Mouse (Mus musculus): ENCODE measurements around the gene Snrk. TPM values are rescaled to one million over a fixed set of nuclear protein-coding genes. Genes with fewer than 3 reads are reported as not detected.

The Snrk gene
- polyA plus RNA-seq, 1 experiment from 2014 or later, result 30.6 TPM

DNA sequence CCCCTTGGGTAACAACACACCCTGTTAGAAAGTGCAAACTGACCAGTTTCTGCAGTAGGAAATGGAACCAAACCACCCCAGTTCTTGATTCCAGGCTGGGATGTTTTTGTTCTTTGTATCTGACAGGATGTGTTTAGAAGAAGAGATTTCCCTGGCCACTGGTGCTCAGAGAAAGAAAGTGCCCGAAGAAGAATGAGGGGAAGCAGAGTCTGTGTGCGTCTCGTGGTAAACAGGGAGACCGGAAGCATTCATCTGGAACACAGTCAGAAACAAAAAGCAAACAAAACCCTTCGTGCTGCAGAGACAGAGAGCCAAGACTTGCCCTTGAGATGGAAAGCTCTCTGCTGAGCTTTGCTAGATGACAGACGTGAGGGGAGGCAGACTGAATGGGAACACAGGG, 32.0 kb upstream of the Snrk start:
- no peak overlapping the region for H3K27ac ChIP-seq (ENCODE audit: low read depth, low read length)

DNA sequence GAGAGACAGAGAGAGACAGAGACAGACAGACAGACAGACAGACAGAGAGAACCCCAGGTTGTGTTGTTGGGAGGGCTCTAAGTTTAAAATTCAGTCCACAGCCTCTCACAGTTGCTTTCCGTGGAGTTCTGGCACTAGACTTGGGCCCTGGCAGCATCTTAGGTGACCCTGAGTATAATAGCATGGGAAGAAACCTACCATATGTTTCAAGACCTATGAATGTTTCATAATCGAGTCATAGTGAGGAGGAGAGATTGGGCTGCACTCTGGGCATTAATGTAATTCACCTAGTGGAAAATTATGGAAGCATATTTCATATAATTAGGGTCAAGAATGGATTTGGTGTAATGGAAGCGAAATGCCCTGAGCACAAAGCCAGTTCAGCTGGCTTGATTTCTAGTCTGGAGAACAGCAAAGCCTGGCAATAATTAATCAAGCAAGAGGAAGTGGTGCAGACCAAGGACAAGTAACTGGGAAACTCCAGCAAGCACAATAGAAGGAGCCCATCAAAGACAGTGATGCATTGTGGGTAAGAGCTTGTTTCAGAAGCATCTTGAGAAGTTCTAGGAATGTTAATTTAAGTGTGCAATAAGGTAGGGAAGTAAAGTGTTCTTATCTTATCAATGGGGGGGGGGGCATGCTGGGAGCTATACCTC, 31.4 kb upstream of the Snrk start:
- no peak for DNase-seq (ENCODE audit: low spot score)
- H3K4me3 ChIP-seq (ENCODE audit: low read depth, low read length), result no peak overlapping the region
- 81% methylated on average over 3 of the region's 3 CpGs for WGBS

More for the DNA sequence above, 32.0 kb upstream of the Snrk start:
- Histone ChIP-seq H3K4me3 (ENCODE audit: low read depth, low read length) (no peak overlapping the region), H3K27me3 (ENCODE audit: control insufficient read depth, insufficient read depth, low read length) (no peaks in the 10 kb centered on the region), H3K36me3 (ENCODE audit: control insufficient read depth, insufficient read depth, low read length) (no peaks in the 10 kb centered on the region), H3K4me2 (ENCODE audit: low read depth) (no peak overlapping the region), H3K9ac (ENCODE audit: low read length) (no peak overlapping the region), H3K9me3 (ENCODE audit: control insufficient read depth, low read length) (no peaks in the 10 kb centered on the region), H3K4me1 (ENCODE audit: control insufficient read depth, insufficient read depth, low read length) (no peaks in the 10 kb centered on the region)
- WGBS, result 57% methylated on average over 6 of the region's 6 CpGs
- ATAC-seq (ENCODE audit: insufficient read depth, low FRiP score, low TSS enrichment) (no peak), DNase-seq (ENCODE audit: low spot score) (no peak)

DNA sequence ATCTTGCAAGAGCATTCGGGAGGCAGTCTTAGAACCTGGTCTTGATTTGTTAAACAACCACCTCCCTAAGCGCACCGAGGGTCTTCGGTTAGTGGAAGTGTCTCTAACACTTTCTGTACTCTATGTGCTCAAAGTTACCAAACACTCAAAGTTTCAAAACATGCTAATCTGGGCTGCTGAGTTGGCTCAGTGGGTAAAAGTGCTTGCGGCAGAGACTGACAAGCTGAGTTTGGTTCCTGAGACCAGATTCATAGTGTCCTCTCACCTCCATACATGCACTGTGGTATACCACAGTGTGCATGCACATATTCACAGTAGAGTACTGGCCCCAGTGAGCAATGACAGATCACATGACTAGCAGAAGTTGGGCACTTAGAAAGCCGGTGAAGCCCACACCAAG, 30.0 kb upstream of the Snrk start:
- no peaks in the 10 kb centered on the region for H3K27me3 ChIP-seq (ENCODE audit: control insufficient read depth, insufficient read depth, low read length)
- H3K4me3 ChIP-seq (ENCODE audit: low read depth, low read length), result no peak overlapping the region
- H3K36me3 ChIP-seq (ENCODE audit: control insufficient read depth, insufficient read depth, low read length), result no peaks in the 10 kb centered on the region
- no peaks in the 10 kb centered on the region for H3K4me1 ChIP-seq (ENCODE audit: control insufficient read depth, insufficient read depth, low read length)
- WGBS, result 91% methylated on average over 6 of the region's 6 CpGs
- H3K9ac ChIP-seq (ENCODE audit: low read length), result no peak overlapping the region
- ATAC-seq (ENCODE audit: insufficient read depth, low FRiP score, low TSS enrichment) (no peak), DNase-seq (ENCODE audit: low spot score) (no peak)
- H3K4me2 ChIP-seq (ENCODE audit: low read depth), result no peak overlapping the region
- H3K27ac ChIP-seq (ENCODE audit: low read depth, low read length), result no peak overlapping the region
- no peaks in the 10 kb centered on the region for H3K9me3 ChIP-seq (ENCODE audit: control insufficient read depth, low read length)

More for the DNA sequence above, 31.4 kb upstream of the Snrk start:
- Histone ChIP-seq H3K9me3 (ENCODE audit: control insufficient read depth, low read length) (no peaks in the 10 kb centered on the region), H3K4me2 (ENCODE audit: low read depth) (no peak overlapping the region), H3K9ac (ENCODE audit: low read length) (no peak overlapping the region), H3K4me1 (ENCODE audit: control insufficient read depth, insufficient read depth, low read length) (no peaks in the 10 kb centered on the region), H3K36me3 (ENCODE audit: control insufficient read depth, insufficient read depth, low read length) (no peaks in the 10 kb centered on the region), H3K27ac (ENCODE audit: low read depth, low read length) (no peak overlapping the region), H3K27me3 (ENCODE audit: control insufficient read depth, insufficient read depth, low read length) (no peaks in the 10 kb centered on the region)
- no peak for ATAC-seq (ENCODE audit: insufficient read depth, low FRiP score, low TSS enrichment)

DNA sequence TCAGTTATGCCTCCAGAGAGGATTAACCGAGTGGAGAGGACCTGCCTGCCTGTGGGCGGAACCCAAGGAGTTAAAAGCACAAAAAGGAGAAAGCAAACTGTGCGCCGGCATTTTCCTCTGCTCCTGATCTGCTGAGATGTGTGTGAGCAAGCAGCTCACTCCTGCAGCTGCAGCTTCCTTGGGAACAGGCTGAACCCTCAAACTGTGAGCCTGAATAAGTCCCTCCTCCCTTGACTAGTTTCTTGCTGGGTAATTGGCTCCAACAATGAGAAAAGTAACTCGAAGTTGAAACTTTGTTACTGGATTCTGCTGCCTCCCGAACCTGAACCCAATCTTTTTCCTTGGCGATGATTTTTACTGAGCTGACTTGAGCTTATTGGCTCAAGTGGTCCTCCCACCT, 25.9 kb upstream of the Snrk start:
- no peak overlapping the region for H3K27ac ChIP-seq (ENCODE audit: low read depth, low read length)
- WGBS, result 66% methylated on average over 7 of the region's 7 CpGs
- no peaks in the 10 kb centered on the region for H3K9me3 ChIP-seq (ENCODE audit: control insufficient read depth, low read length)
- H3K4me1 ChIP-seq (ENCODE audit: control insufficient read depth, insufficient read depth, low read length), result no peaks in the 10 kb centered on the region
- no peaks in the 10 kb centered on the region for H3K36me3 ChIP-seq (ENCODE audit: control insufficient read depth, insufficient read depth, low read length)
- H3K27me3 ChIP-seq (ENCODE audit: control insufficient read depth, insufficient read depth, low read length), result no peaks in the 10 kb centered on the region
- H3K4me3 ChIP-seq (ENCODE audit: low read depth, low read length), result no peak overlapping the region
- DNase-seq (ENCODE audit: low spot score) (no peak), ATAC-seq (ENCODE audit: insufficient read depth, low FRiP score, low TSS enrichment) (no peak)
- H3K4me2 ChIP-seq (ENCODE audit: low read depth), result no peak overlapping the region
- H3K9ac ChIP-seq (ENCODE audit: low read length), result no peak overlapping the region

DNA sequence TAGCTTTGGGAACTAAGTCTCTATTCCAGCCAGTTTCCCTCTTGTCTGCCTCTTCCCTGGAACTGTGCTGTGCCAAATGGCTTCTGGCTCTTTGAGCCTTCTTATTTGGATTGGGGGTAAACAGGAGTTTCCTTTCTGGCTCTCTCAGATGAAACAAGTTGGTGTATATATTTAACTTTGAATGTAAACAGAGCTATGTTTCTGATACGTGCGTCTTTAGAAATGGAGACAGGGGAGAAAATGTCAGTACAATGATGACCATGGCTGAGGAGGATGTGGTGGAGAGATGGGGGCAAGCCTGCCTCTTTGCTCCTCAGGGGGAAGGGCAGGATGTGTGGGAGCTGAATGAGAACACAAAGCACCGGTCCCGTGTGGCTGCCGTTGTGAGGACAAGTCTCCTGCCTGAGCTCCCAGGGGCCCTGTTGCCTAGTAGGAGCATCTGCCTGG, 25.3 kb upstream of the Snrk start:
- DNase-seq (ENCODE audit: low spot score) (no peak), ATAC-seq (ENCODE audit: insufficient read depth, low FRiP score, low TSS enrichment) (no peak)
- Histone ChIP-seq H3K4me1 (ENCODE audit: control insufficient read depth, insufficient read depth, low read length) (no peaks in the 10 kb centered on the region), H3K4me2 (ENCODE audit: low read depth) (no peak overlapping the region), H3K9ac (ENCODE audit: low read length) (no peak overlapping the region), H3K36me3 (ENCODE audit: control insufficient read depth, insufficient read depth, low read length) (no peaks in the 10 kb centered on the region), H3K27ac (ENCODE audit: low read depth, low read length) (no peak overlapping the region), H3K9me3 (ENCODE audit: control insufficient read depth, low read length) (no peaks in the 10 kb centered on the region), H3K27me3 (ENCODE audit: control insufficient read depth, insufficient read depth, low read length) (no peaks in the 10 kb centered on the region), H3K4me3 (ENCODE audit: low read depth, low read length) (no peak overlapping the region)
- WGBS, result 66% methylated on average over 5 of the region's 5 CpGs

DNA sequence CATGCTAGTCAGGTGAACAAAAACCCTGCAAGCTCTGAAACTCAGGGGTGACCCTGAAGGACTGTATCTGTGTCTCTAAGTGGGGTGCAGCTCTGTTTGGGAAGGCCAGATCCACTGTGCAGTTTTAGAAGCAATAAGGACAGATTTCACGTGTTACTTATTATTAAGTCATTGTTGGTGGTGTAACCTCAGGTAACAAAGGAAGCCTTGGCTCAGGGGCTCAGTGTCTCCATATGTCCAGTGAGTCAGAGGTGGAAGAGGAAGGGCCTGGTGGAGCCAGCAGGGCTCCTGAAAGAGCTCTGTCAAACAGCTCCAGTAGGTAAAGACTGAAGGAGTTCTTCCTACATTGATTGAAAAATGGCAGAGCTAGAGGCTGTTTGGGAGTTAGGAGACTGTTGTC, 22.9 kb upstream of the Snrk start:
- H3K27ac ChIP-seq (ENCODE audit: low read depth, low read length), result no peak overlapping the region
- H3K9me3 ChIP-seq (ENCODE audit: control insufficient read depth, low read length), result no peaks in the 10 kb centered on the region
- H3K27me3 ChIP-seq (ENCODE audit: control insufficient read depth, insufficient read depth, low read length), result no peaks in the 10 kb centered on the region
- H3K4me2 ChIP-seq (ENCODE audit: low read depth), result no peak overlapping the region
- WGBS, result 88% methylated on average over 1 of the region's 1 CpGs
- ATAC-seq (ENCODE audit: insufficient read depth, low FRiP score, low TSS enrichment), result no peak
- H3K9ac ChIP-seq (ENCODE audit: low read length), result no peak overlapping the region
- no peak overlapping the region for H3K4me3 ChIP-seq (ENCODE audit: low read depth, low read length)
- no peak for DNase-seq (ENCODE audit: low spot score)
- no peaks in the 10 kb centered on the region for H3K4me1 ChIP-seq (ENCODE audit: control insufficient read depth, insufficient read depth, low read length)
- H3K36me3 ChIP-seq (ENCODE audit: control insufficient read depth, insufficient read depth, low read length), result no peaks in the 10 kb centered on the region

DNA sequence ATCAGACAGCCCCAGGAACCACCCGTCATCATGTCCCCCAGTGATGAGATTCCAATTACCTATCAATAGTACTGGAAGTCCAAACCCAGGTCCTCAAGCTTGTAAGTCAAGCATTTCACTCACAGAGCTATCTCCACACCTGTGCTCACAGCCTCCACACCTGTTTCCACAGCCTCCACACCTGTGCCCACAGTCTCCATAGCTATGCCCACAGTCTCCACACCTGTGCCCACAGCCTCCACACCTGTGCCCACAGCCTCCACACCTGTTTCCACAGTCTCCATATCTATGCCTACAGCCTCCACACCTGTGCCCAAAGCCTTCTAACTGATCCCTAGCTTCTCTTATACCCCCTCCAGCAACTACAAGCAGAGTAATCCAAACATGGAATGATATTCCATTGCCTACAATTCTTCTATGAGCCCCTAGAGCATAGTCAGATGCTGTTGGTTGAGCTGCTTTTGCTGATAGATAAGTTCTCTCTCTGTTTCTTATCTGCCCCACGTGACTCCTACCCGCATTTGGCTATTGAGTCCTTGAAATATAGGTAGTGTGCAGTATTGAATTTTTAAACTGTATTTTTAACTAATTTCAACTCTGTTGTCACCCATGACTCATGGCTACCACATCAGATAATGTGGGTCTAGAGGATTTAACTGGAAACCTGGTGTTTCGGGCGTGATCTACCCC, 20.1 kb upstream of the Snrk start:
- Histone ChIP-seq H3K4me2 (ENCODE audit: low read depth) (no peak overlapping the region), H3K4me3 (ENCODE audit: low read depth, low read length) (no peak overlapping the region), H3K4me1 (ENCODE audit: control insufficient read depth, insufficient read depth, low read length) (no peaks in the 10 kb centered on the region), H3K9ac (ENCODE audit: low read length) (no peak overlapping the region), H3K9me3 (ENCODE audit: control insufficient read depth, low read length) (no peaks in the 10 kb centered on the region), H3K36me3 (ENCODE audit: control insufficient read depth, insufficient read depth, low read length) (no peaks in the 10 kb centered on the region), H3K27ac (ENCODE audit: low read depth, low read length) (no peak overlapping the region), H3K27me3 (ENCODE audit: control insufficient read depth, insufficient read depth, low read length) (no peaks in the 10 kb centered on the region)
- DNase-seq (ENCODE audit: low spot score), result no peak
- ATAC-seq (ENCODE audit: insufficient read depth, low FRiP score, low TSS enrichment), result no peak
- 94% methylated on average over 5 of the region's 5 CpGs for WGBS

DNA sequence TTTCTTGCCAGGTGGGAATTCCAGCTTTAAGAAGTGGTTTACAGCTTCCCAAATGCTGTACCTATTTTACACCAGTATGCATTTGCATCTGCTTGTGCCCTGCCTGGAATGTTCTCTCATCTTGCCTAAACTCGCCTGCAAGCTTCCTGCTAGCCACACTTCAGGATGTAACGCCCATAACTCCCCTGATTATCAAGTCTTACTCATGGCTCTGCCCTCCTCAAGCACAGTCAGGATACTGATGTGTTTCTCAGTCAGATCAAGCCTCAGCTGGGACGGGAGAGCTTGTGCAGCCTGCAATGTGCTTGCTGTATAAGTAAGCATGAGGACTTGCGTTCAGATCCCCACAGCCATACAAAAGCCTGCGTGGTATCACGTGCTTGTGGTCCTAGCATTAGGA, 19.5 kb upstream of the Snrk start:
- H3K4me3 ChIP-seq (ENCODE audit: low read depth, low read length), result no peak overlapping the region
- H3K27ac ChIP-seq (ENCODE audit: low read depth, low read length), result no peak overlapping the region
- DNase-seq (ENCODE audit: low spot score) (no peak), ATAC-seq (ENCODE audit: insufficient read depth, low FRiP score, low TSS enrichment) (no peak)
- H3K9me3 ChIP-seq (ENCODE audit: control insufficient read depth, low read length), result no peaks in the 10 kb centered on the region
- H3K4me2 ChIP-seq (ENCODE audit: low read depth), result no peak overlapping the region
- H3K9ac ChIP-seq (ENCODE audit: low read length), result no peak overlapping the region
- 73% methylated on average over 6 of the region's 6 CpGs for WGBS
- no peaks in the 10 kb centered on the region for H3K4me1 ChIP-seq (ENCODE audit: control insufficient read depth, insufficient read depth, low read length)
- H3K36me3 ChIP-seq (ENCODE audit: control insufficient read depth, insufficient read depth, low read length), result no peaks in the 10 kb centered on the region
- no peaks in the 10 kb centered on the region for H3K27me3 ChIP-seq (ENCODE audit: control insufficient read depth, insufficient read depth, low read length)

DNA sequence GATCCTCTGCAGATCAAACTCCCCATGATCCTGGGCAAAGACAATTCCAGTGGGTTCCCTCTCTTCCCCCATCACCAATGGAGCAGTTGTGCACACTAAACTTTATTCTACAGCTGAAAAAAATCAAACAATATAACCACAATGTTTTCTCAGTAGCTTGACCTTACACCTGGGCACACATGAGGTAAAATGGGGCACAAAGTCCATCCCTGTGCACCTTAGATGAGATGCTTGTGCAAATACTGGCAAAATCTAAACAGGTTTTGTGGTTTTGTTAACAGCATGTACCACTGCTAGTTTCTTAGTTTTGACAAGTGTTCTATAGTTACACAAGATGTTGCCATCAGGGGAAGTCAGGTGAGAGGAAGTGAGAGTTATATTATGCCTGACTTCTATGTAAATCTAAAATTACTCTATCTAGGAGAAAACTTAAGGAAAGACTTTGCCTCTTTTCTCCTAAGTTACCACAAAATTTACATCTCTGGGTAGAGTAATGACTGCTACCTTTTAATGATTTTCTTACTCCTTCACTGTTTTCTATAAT, 16.4 kb upstream of the Snrk start:
- Histone ChIP-seq H3K27ac (ENCODE audit: low read depth, low read length) (no peak overlapping the region), H3K4me2 (ENCODE audit: low read depth) (no peak overlapping the region), H3K27me3 (ENCODE audit: control insufficient read depth, insufficient read depth, low read length) (no peaks in the 10 kb centered on the region), H3K9ac (ENCODE audit: low read length) (no peak overlapping the region), H3K9me3 (ENCODE audit: control insufficient read depth, low read length) (no peaks in the 10 kb centered on the region), H3K4me3 (ENCODE audit: low read depth, low read length) (no peak overlapping the region), H3K36me3 (ENCODE audit: control insufficient read depth, insufficient read depth, low read length) (no peaks in the 10 kb centered on the region), H3K4me1 (ENCODE audit: control insufficient read depth, insufficient read depth, low read length) (no peaks in the 10 kb centered on the region)
- ATAC-seq (ENCODE audit: insufficient read depth, low FRiP score, low TSS enrichment), result no peak
- DNase-seq (ENCODE audit: low spot score), result no peak

Data from neural tube, embryonic 11.5 days (tissue).